Mouse (Mus musculus) T-helper 17 cell (primary cell): ENCODE measurements around the gene Plin1.

ENCODE experiments used
- in situ Hi-C, 2 experiments: fragments of 300-600 bp; cut with MboI, MseI; formaldehyde crosslinking; loops; 1 replicate in 1 of 2; 2 replicates in 1 of 2; pipeline ENCODE4 v1.15.1; 2025; ENCODE audit warnings: high pct_unique_total_duplicates in 2 of 2

Plin1 gene

GRCm38 (mm10) chr7:79732622-79733021 lies at the start of gene Plin1:
Gene Plin1, minus strand, starts transcription at chr7:79732903.
- in situ Hi-C loops, result no loop called here

- in situ Hi-C loops, result no loop called here
These were observed 49.8 kb upstream of the Plin1 start for GRCm38 (mm10) chr7:79782516-79782855.

GRCm38 (mm10) chr7:79781826-79782515 lies 49.3 kb upstream of the Plin1 start:
- in situ Hi-C loops, result no loop called here

- in situ Hi-C loops, result no loop called here
These were observed 48.2 kb upstream of the Plin1 start for GRCm38 (mm10) chr7:79780647-79781626.

- in situ Hi-C loops, result no loop called here
These were observed 39.1 kb upstream of the Plin1 start for GRCm38 (mm10) chr7:79771561-79772512.

- in situ Hi-C loops, result no loop called here
These were observed 37.0 kb upstream of the Plin1 start for GRCm38 (mm10) chr7:79769664-79770063.

GRCm38 (mm10) chr7:79765991-79766390 lies 33.3 kb upstream of the Plin1 start:
- in situ Hi-C loops, result no loop called here

GRCm38 (mm10) chr7:79762106-79762505 lies 29.4 kb upstream of the Plin1 start:
- in situ Hi-C loops, result no loop called here

- in situ Hi-C loops, result no loop called here
These were observed 28.6 kb upstream of the Plin1 start for GRCm38 (mm10) chr7:79761124-79761876.

GRCm38 (mm10) chr7:79759766-79760165 lies 27.1 kb upstream of the Plin1 start:
- in situ Hi-C loops, result no loop called here

- in situ Hi-C loops, result no loop called here
These were observed 25.5 kb upstream of the Plin1 start for GRCm38 (mm10) chr7:79758176-79758575.

- in situ Hi-C loops, result no loop called here
These were observed 23.6 kb upstream of the Plin1 start for GRCm38 (mm10) chr7:79756334-79756733.

- in situ Hi-C loops, result no loop called here
These were observed 16.8 kb upstream of the Plin1 start for GRCm38 (mm10) chr7:79749511-79749910.

- in situ Hi-C loops, result no loop called here
These were observed 15.0 kb upstream of the Plin1 start for GRCm38 (mm10) chr7:79747659-79748058.

- in situ Hi-C loops, result no loop called here
These were observed 11.9 kb upstream of the Plin1 start for GRCm38 (mm10) chr7:79744585-79744984.

- in situ Hi-C loops, result no loop called here
These were observed 11.3 kb upstream of the Plin1 start for GRCm38 (mm10) chr7:79744051-79744450.

GRCm38 (mm10) chr7:79742659-79743536 lies 10.2 kb upstream of the Plin1 start, which contains the start of the genes Pex11a and Wdr93:
Gene Pex11a, minus strand, starts transcription at chr7:79743131.
Gene Wdr93, plus strand, starts transcription at chr7:79743163.
- in situ Hi-C loops, result no loop called here

- in situ Hi-C loops, result no loop called here
These were observed 9.6 kb upstream of the Plin1 start for GRCm38 (mm10) chr7:79742277-79742658.

GRCm38 (mm10) chr7:79740279-79740678 lies 7.6 kb upstream of the Plin1 start:
- in situ Hi-C loops, result no loop called here

GRCm38 (mm10) chr7:79738913-79739312 lies 6.2 kb upstream of the Plin1 start:
- in situ Hi-C loops, result no loop called here
